Comparison of ENCODE assay signal across 8 mouse cellular contexts in genomic region chr2:165287202-165287984, GRCm38 (mm10). TPM values are rescaled to one million over a fixed set of nuclear protein-coding genes. Genes with fewer than 3 reads are reported as not detected.
DNase-seq lines count a peak whose midpoint lies in the region; ATAC-seq lines count a peak whose summit lies in the region.

Gene Slc35c2, minus strand, starts transcription at chr2:165287869.

- WGBS in heart, embryonic 13.5 days = under 1% methylated on average over 49 of the region's 49 CpGs
- under 1% methylated on average over 49 of the region's 49 CpGs for WGBS in liver, embryonic 12.5 days (ENCODE audit: insufficient replicate concordance)
- under 1% methylated on average over 49 of the region's 49 CpGs for WGBS in stomach, embryonic 16.5 days

- no peaks in the 10 kb centered on the region for H3K27me3 ChIP-seq in heart, embryonic 13.5 days (replicated peaks)
- no peaks in the 10 kb centered on the region for H3K27me3 ChIP-seq in liver, embryonic 12.5 days (replicated peaks)
- H3K27me3 ChIP-seq in stomach, embryonic 16.5 days (ENCODE audit: control insufficient read depth, insufficient read depth, low read length) = no peaks in the 10 kb centered on the region

- DNase-seq in CD4-positive helper T cell, adult 2 months (ENCODE audit: low read depth, low spot score) = peak; percentile 91
- DNase-seq in brain, embryonic 18.5 days (ENCODE audit: low read depth, low spot score) = peak; percentile 79
- peak; percentile 95 for DNase-seq in kidney, postnatal 10 days
- DNase-seq in neural tube, embryonic 10.5 days (ENCODE audit: extremely low spot score, low spot score) = peak; percentile 95

- ATAC-seq in erythroid progenitor cell, adult 5-6 weeks (replicated peaks; ENCODE audit: low FRiP score, poor library complexity, severe bottlenecking) = peak; percentile 83
- ATAC-seq in heart, embryonic 13.5 days (ENCODE audit: extremely low read depth, insufficient number of reproducible peaks, low FRiP score, low TSS enrichment) = peak; percentile 50; the same call in 1 of the 2 replicates
- ATAC-seq in liver, embryonic 12.5 days = peak; percentile 85
- peak; percentile 91 for ATAC-seq in stomach, embryonic 16.5 days (ENCODE audit: insufficient read depth, low FRiP score)

- H3K4me3 ChIP-seq in heart, embryonic 13.5 days = peak within 1 kb of the TSS; percentile 87
- H3K4me3 ChIP-seq in liver, embryonic 12.5 days = peak within 1 kb of the TSS; percentile 76
- H3K4me3 ChIP-seq in stomach, embryonic 16.5 days (replicated peaks; ENCODE audit: low read length) = peak within 1 kb of the TSS; percentile 71

- H3K9ac ChIP-seq in heart, embryonic 13.5 days = peak within 1 kb of the TSS; percentile 91
- peak within 1 kb of the TSS; percentile 73 for H3K9ac ChIP-seq in liver, embryonic 12.5 days
- H3K9ac ChIP-seq in stomach, embryonic 16.5 days (ENCODE audit: low read length) = peak within 1 kb of the TSS; percentile 87

- H3K4me1 ChIP-seq in heart, embryonic 13.5 days = peaks cover 28% of the 10 kb centered on the region
- peaks cover 43% of the 10 kb centered on the region for H3K4me1 ChIP-seq in liver, embryonic 12.5 days
- H3K4me1 ChIP-seq in stomach, embryonic 16.5 days (ENCODE audit: control insufficient read depth, insufficient read depth, low read length) = peaks cover 22% of the 10 kb centered on the region

- H3K36me3 ChIP-seq in heart, embryonic 13.5 days = peaks cover 38% of the 10 kb centered on the region
- peaks cover 30% of the 10 kb centered on the region for H3K36me3 ChIP-seq in liver, embryonic 12.5 days
- H3K36me3 ChIP-seq in stomach, embryonic 16.5 days (ENCODE audit: control insufficient read depth, insufficient read depth, low read length) = 0 out of 2 replicates have a peak, but pooled peaks cover 8% of the 10 kb centered on the region

- H3K4me2 ChIP-seq in heart, embryonic 13.5 days = peak within 1 kb of the TSS; percentile 97
- peak within 1 kb of the TSS; percentile 91 for H3K4me2 ChIP-seq in liver, embryonic 12.5 days
- H3K4me2 ChIP-seq in stomach, embryonic 16.5 days (ENCODE audit: low read depth, low read length) = peak within 1 kb of the TSS; percentile 93

- H3K27ac ChIP-seq in heart, embryonic 13.5 days (replicated peaks) = peak within 1 kb of the TSS; percentile 55
- peak within 1 kb of the TSS; percentile 52; the same call in 1 of the 2 replicates for H3K27ac ChIP-seq in liver, embryonic 12.5 days
- H3K27ac ChIP-seq in stomach, embryonic 16.5 days (ENCODE audit: low read length) = peak within 1 kb of the TSS; percentile 80

- no peaks in the 10 kb centered on the region for H3K9me3 ChIP-seq in heart, embryonic 13.5 days
- no peaks in the 10 kb centered on the region for H3K9me3 ChIP-seq in liver, embryonic 12.5 days (replicated peaks)
- no peaks in the 10 kb centered on the region for H3K9me3 ChIP-seq in stomach, embryonic 16.5 days (replicated peaks; ENCODE audit: control insufficient read depth, low read length)

RNA-seq across cellular contexts. Expression of gene Slc35c2, which starts in this region (rescaled TPM):
- total RNA-seq in erythroid progenitor cell, adult 5-6 weeks (2015; ENCODE audit: low replicate concordance) = 11.9 and 18.0 TPM in 2 replicates
- 5.2 and 10.5 TPM in 2 replicates for total RNA-seq in erythroid progenitor cell, adult 5-6 weeks (2017; ENCODE audit: low replicate concordance)
- polyA plus RNA-seq in heart, embryonic 13.5 days (2015; fragmentation: Nextera tagmentation; extraction: Ambion mirVana) = 37.6 and 46.4 TPM in 2 replicates
- 41.6 and 46.2 TPM in 2 replicates for polyA plus RNA-seq in liver, embryonic 12.5 days (2016; fragmentation: Nextera tagmentation; extraction: Ambion mirVana)
- 67.3 and 68.9 TPM in 2 replicates for polyA plus RNA-seq in stomach, embryonic 16.5 days (2015; fragmentation: Nextera tagmentation; extraction: Ambion mirVana)

Comparison
In these comparisons a context has a peak if more than half of its experiments do, and no peak if none do; other contexts are left out.
1. Peak in every context shown above with its lines: DNase-seq, ATAC-seq, H3K4me3 ChIP-seq and H3K27ac ChIP-seq.